Mouse (Mus musculus) kidney, embryonic 16.5 days (tissue): Measurements from ENCODE around the gene Naa20. TPM values are rescaled to one million over a fixed set of nuclear protein-coding genes. Genes with fewer than 3 reads are reported as not detected.

Experiments
- ATAC-seq: fragments of 200-750 bp; cut with Nextera tagmentation; 2 replicates; pipeline ENCODE4 v1.8.0; 2017; ENCODE audit warnings: moderate TSS enrichment; ENCODE audit not compliant: low FRiP score, low TSS enrichment
- H3K27ac ChIP-seq: fragments of 300-500 bp; sonication (generic); 2 replicates; pipeline ENCODE4 v1.5.1; 2014; ENCODE audit warnings: low read length
- H3K27me3 ChIP-seq: fragments of 300-500 bp; sonication (generic); 2 replicates; pipeline ENCODE4 v1.6.1; 2014; ENCODE audit warnings: low read length, control low read depth, mixed read lengths; ENCODE audit not compliant: insufficient read depth
- H3K36me3 ChIP-seq: fragments of 300-500 bp; sonication (generic); 2 replicates; pipeline ENCODE4 v1.6.1; 2014; ENCODE audit warnings: low read length, control low read depth, mixed read lengths; ENCODE audit not compliant: insufficient read depth
- H3K4me1 ChIP-seq: fragments of 300-500 bp; sonication (generic); 2 replicates; pipeline ENCODE4 v1.6.1; 2014; ENCODE audit warnings: low read length, control low read depth, mixed read lengths; ENCODE audit not compliant: insufficient read depth
- H3K4me2 ChIP-seq: fragments of 300-500 bp; sonication (generic); replicated peaks from 2 replicates; pipeline ENCODE4 v1.6.1; 2014; ENCODE audit warnings: low read depth, low read length
- H3K4me3 ChIP-seq: fragments of 300-500 bp; sonication (generic); 2 replicates; pipeline ENCODE4 v1.5.1; 2014; ENCODE audit warnings: mild to moderate bottlenecking, low read length
- H3K9ac ChIP-seq: fragments of 300-500 bp; sonication (generic); replicated peaks from 2 replicates; pipeline ENCODE4 v1.6.1; 2014; ENCODE audit warnings: low read length
- H3K9me3 ChIP-seq: fragments of 300-500 bp; sonication (generic); 2 replicates; pipeline ENCODE4 v1.6.1; 2016; ENCODE audit warnings: low read length, control low read depth
- WGBS: fragments of 180-500 bp; shearing (Covaris S2); extraction: QIAGEN DNeasy Blood & Tissue Kit; methylation state at CpG from one replicate; pipeline ENCODE4 v1.1.7; 2014; 5-methylcytosine and 5-hydroxymethylcytosine counted together
- polyA plus RNA-seq: library from polyadenylated mRNA; unstranded; fragments of >200 nt; fragmentation: Nextera tagmentation; extraction: Ambion mirVana; gene quantifications from 2 replicates; pipeline ENCODE4 v1.2.1, GENCODE M21; 2015

The Naa20 gene
- polyA plus RNA-seq, 1 experiment from 2014 or later = 177 TPM

- Histone ChIP-seq H3K27me3 (no peaks in the 10 kb centered on the region), H3K4me3 (no peak overlapping the region), H3K9ac (no peak overlapping the region), H3K4me1 (peaks cover 13% of the 10 kb centered on the region), H3K36me3 (peaks cover 28% of the 10 kb centered on the region), H3K27ac (no peak overlapping the region), H3K4me2 (no peak overlapping the region), H3K9me3 (no peaks in the 10 kb centered on the region)
- 96% methylated on average over 11 of the region's 11 CpGs for WGBS
- no peak for ATAC-seq
These were observed 35.0 kb upstream of the Naa20 start for GRCm38 (mm10) chr2:145866695-145867449.

GRCm38 (mm10) chr2:145871308-145871707 lies 30.6 kb upstream of the Naa20 start:
- no peak overlapping the region for H3K9ac ChIP-seq
- H3K27me3 ChIP-seq = no peaks in the 10 kb centered on the region
- H3K9me3 ChIP-seq = no peaks in the 10 kb centered on the region
- H3K36me3 ChIP-seq = peaks cover 25% of the 10 kb centered on the region
- no peaks in the 10 kb centered on the region for H3K4me1 ChIP-seq
- no peak overlapping the region for H3K4me3 ChIP-seq
- WGBS = 80% methylated on average over 4 of the region's 4 CpGs
- no peak for ATAC-seq
- no peak overlapping the region for H3K27ac ChIP-seq
- no peak overlapping the region for H3K4me2 ChIP-seq

- ATAC-seq = no peak
- whole genome bisulfite sequencing = 88% methylated on average over 1 of the region's 1 CpGs
These were observed 29.8 kb upstream of the Naa20 start for GRCm38 (mm10) chr2:145872099-145872498.

GRCm38 (mm10) chr2:145873953-145874352 lies 27.9 kb upstream of the Naa20 start:
- WGBS = 85% methylated on average over 1 of the region's 1 CpGs
- no peak overlapping the region for H3K4me2 ChIP-seq
- H3K27ac ChIP-seq = no peak overlapping the region
- no peak overlapping the region for H3K9ac ChIP-seq
- H3K4me3 ChIP-seq = no peak overlapping the region
- no peaks in the 10 kb centered on the region for H3K4me1 ChIP-seq
- peaks cover 32% of the 10 kb centered on the region for H3K36me3 ChIP-seq
- H3K9me3 ChIP-seq = no peaks in the 10 kb centered on the region
- no peak for ATAC-seq
- no peaks in the 10 kb centered on the region for H3K27me3 ChIP-seq

More at GRCm38 (mm10) chr2:145872099-145872498, 29.8 kb upstream of the Naa20 start:
- Histone ChIP-seq H3K27ac (no peak overlapping the region), H3K4me1 (no peaks in the 10 kb centered on the region), H3K4me3 (no peak overlapping the region), H3K36me3 (peaks cover 24% of the 10 kb centered on the region), H3K9ac (no peak overlapping the region), H3K9me3 (no peaks in the 10 kb centered on the region), H3K27me3 (no peaks in the 10 kb centered on the region), H3K4me2 (no peak overlapping the region)

- Histone ChIP-seq H3K9ac (no peak overlapping the region), H3K4me1 (no peaks in the 10 kb centered on the region), H3K4me3 (no peak overlapping the region), H3K27me3 (no peaks in the 10 kb centered on the region), H3K27ac (no peak overlapping the region), H3K4me2 (no peak overlapping the region), H3K36me3 (peaks cover 35% of the 10 kb centered on the region), H3K9me3 (no peaks in the 10 kb centered on the region)
- no peak for ATAC-seq
- 66% methylated on average over 3 of the region's 3 CpGs for WGBS
These were observed 26.9 kb upstream of the Naa20 start for GRCm38 (mm10) chr2:145874879-145875482.

- Histone ChIP-seq H3K36me3 (peaks cover 47% of the 10 kb centered on the region), H3K27ac (no peak overlapping the region), H3K9me3 (peaks cover 4% of the 10 kb centered on the region; the same call in 1 of the 2 replicates), H3K4me3 (no peak overlapping the region), H3K4me2 (no peak overlapping the region), H3K4me1 (no peaks in the 10 kb centered on the region), H3K27me3 (no peaks in the 10 kb centered on the region), H3K9ac (no peak overlapping the region)
- 93% methylated on average over 3 of the region's 3 CpGs for WGBS
- no peak for ATAC-seq
These were observed 24.7 kb upstream of the Naa20 start for GRCm38 (mm10) chr2:145877191-145877590.

- no peak for ATAC-seq
These were observed 20.8 kb upstream of the Naa20 start for GRCm38 (mm10) chr2:145880887-145881747.

GRCm38 (mm10) chr2:145881932-145882331 lies 20.0 kb upstream of the Naa20 start:
- H3K9me3 ChIP-seq = peaks cover 4% of the 10 kb centered on the region; the same call in 1 of the 2 replicates
- no peaks in the 10 kb centered on the region for H3K27me3 ChIP-seq
- H3K4me3 ChIP-seq = no peak overlapping the region
- peaks cover 26% of the 10 kb centered on the region for H3K4me1 ChIP-seq
- WGBS = 91% methylated on average over 5 of the region's 5 CpGs
- H3K36me3 ChIP-seq = peaks cover 58% of the 10 kb centered on the region
- H3K27ac ChIP-seq = no peak overlapping the region
- no peak overlapping the region for H3K4me2 ChIP-seq
- no peak overlapping the region for H3K9ac ChIP-seq
- no peak for ATAC-seq

More at GRCm38 (mm10) chr2:145880887-145881747, 20.8 kb upstream of the Naa20 start:
- peaks cover 4% of the 10 kb centered on the region; the same call in 1 of the 2 replicates for H3K9me3 ChIP-seq
- H3K27me3 ChIP-seq = no peaks in the 10 kb centered on the region
- WGBS = 63% methylated on average over 11 of the region's 11 CpGs
- H3K27ac ChIP-seq = 0 out of 2 replicates have a peak overlapping the region, but pooled peaks have one; percentile 7
- no peak overlapping the region for H3K4me3 ChIP-seq
- peaks cover 26% of the 10 kb centered on the region for H3K4me1 ChIP-seq
- no peak overlapping the region for H3K9ac ChIP-seq
- no peak overlapping the region for H3K4me2 ChIP-seq
- peaks cover 63% of the 10 kb centered on the region for H3K36me3 ChIP-seq

- Histone ChIP-seq H3K9me3 (peaks cover 4% of the 10 kb centered on the region; the same call in 1 of the 2 replicates), H3K27me3 (no peaks in the 10 kb centered on the region), H3K9ac (no peak overlapping the region), H3K4me3 (no peak overlapping the region), H3K4me2 (no peak overlapping the region), H3K36me3 (peaks cover 53% of the 10 kb centered on the region), H3K27ac (no peak overlapping the region), H3K4me1 (peaks cover 26% of the 10 kb centered on the region)
- no peak for ATAC-seq
- WGBS = 34% methylated on average over 2 of the region's 2 CpGs
These were observed 19.5 kb upstream of the Naa20 start for GRCm38 (mm10) chr2:145882398-145882797.
